Mouse (Mus musculus) MEL (cell line): ENCODE measurements at regions not wholly inside any gene's neighbourhood (a gene's known extent, or its start where the extent isn't known, plus 50 kb on each side); places are given as distances from the start of the nearest gene placed in this dataset.

ENCODE experiments used
- DNase-seq: peaks from one replicate; pipeline ENCODE4 v3.0.0; 2011; ENCODE audit warnings: low read depth, low spot score
- H3K27ac ChIP-seq: 2 replicates; pipeline ENCODE4 v1.5.1; 2012; ENCODE audit warnings: low read depth, mild to moderate bottlenecking, control low read depth, low read length, moderate library complexity; ENCODE audit not compliant: control insufficient read depth
- H3K27me3 ChIP-seq, 2 experiments: fragments of 150-350 bp in 1 of 2; sonication (generic) in 1 of 2; 2 replicates each; pipeline ENCODE4 v1.6.1; 2012; ENCODE audit warnings: low read length in 2 of 2, mild to moderate bottlenecking in 2 of 2, improper control_type of control experiment in 1 of 2, moderate library complexity in 1 of 2; ENCODE audit not compliant: insufficient read depth in 2 of 2, control insufficient read depth in 1 of 2
- H3K36me3 ChIP-seq, 2 experiments: 2 replicates each; pipeline ENCODE4 v1.6.1; 2012 to 2014; ENCODE audit warnings: low read length in 2 of 2, improper control_type of control experiment in 1 of 2, inconsistent platforms in 1 of 2, mild to moderate bottlenecking in 1 of 2; ENCODE audit not compliant: insufficient read depth in 2 of 2, control insufficient read depth in 1 of 2
- H3K4me1 ChIP-seq, 2 experiments: fragments of 150-350 bp in 1 of 2; sonication (generic) in 1 of 2; 2 replicates each; pipeline ENCODE4 v1.6.1; 2012; ENCODE audit warnings: low read length in 2 of 2, improper control_type of control experiment in 1 of 2, mild to moderate bottlenecking in 1 of 2; ENCODE audit not compliant: insufficient read depth in 2 of 2, control insufficient read depth in 1 of 2
- H3K4me3 ChIP-seq, 2 experiments: fragments of 150-350 bp in 1 of 2; sonication (generic) in 1 of 2; 2 replicates each; pipeline ENCODE4 v1.5.1; 2012; ENCODE audit warnings: low read depth in 2 of 2, low read length in 2 of 2, mild to moderate bottlenecking in 2 of 2, moderate library complexity in 2 of 2, control low read depth in 1 of 2, improper control_type of control experiment in 1 of 2; ENCODE audit not compliant: control insufficient read depth in 1 of 2, insufficient read depth in 1 of 2
- H3K79me2 ChIP-seq: 2 replicates; pipeline ENCODE4 v1.6.1; 2012; ENCODE audit warnings: mild to moderate bottlenecking, low read length, moderate library complexity; ENCODE audit not compliant: control insufficient read depth, poor library complexity, insufficient read depth
- H3K9ac ChIP-seq: 2 replicates; pipeline ENCODE4 v1.6.1; 2012; ENCODE audit warnings: low read depth, mild to moderate bottlenecking, control low read depth, low read length, moderate library complexity; ENCODE audit not compliant: control insufficient read depth, poor library complexity, severe bottlenecking
- H3K9me3 ChIP-seq: fragments of 150-350 bp; sonication (generic); replicated peaks from 2 replicates; pipeline ENCODE4 v1.6.1; 2012; ENCODE audit warnings: mild to moderate bottlenecking, low read length, improper control_type of control experiment, moderate library complexity; ENCODE audit not compliant: insufficient read depth
- BHLHE40 ChIP-seq: IDR thresholded peaks from 2 replicates; pipeline ENCODE4 v1.6.1; 2012; ENCODE audit warnings: low read depth, mild to moderate bottlenecking, inconsistent platforms, low read length, improper control_type of control experiment, borderline replicate concordance
- E2F4 ChIP-seq: IDR thresholded peaks from 2 replicates; pipeline ENCODE4 v1.6.1; 2011; ENCODE audit warnings: low read depth, low read length, improper control_type of control experiment, borderline replicate concordance
- ELF1 ChIP-seq: IDR thresholded peaks from 2 replicates; pipeline ENCODE4 v1.6.1; 2014; ENCODE audit warnings: low read depth, mild to moderate bottlenecking, inconsistent platforms, low read length, improper control_type of control experiment, moderate library complexity
- ETS1 ChIP-seq: IDR thresholded peaks from 2 replicates; pipeline ENCODE4 v1.6.1; 2012; ENCODE audit warnings: low read depth, mild to moderate bottlenecking, inconsistent platforms, low read length, improper control_type of control experiment, moderate library complexity
- GATA1 ChIP-seq: IDR thresholded peaks from 2 replicates; pipeline ENCODE4 v1.6.1; 2011; ENCODE audit warnings: low read depth, low read length, improper control_type of control experiment
- HCFC1 ChIP-seq: IDR thresholded peaks from 2 replicates; pipeline ENCODE4 v1.6.1; 2012; ENCODE audit warnings: low read depth, mild to moderate bottlenecking, inconsistent platforms, low read length, improper control_type of control experiment, moderate library complexity
- JUND ChIP-seq: IDR thresholded peaks from 2 replicates; pipeline ENCODE4 v1.6.1; 2011; ENCODE audit warnings: low read depth, mild to moderate bottlenecking, improper control_type of control experiment, low read length
- MAFK ChIP-seq: IDR thresholded peaks from 2 replicates; pipeline ENCODE4 v1.6.1; 2011; ENCODE audit warnings: low read depth, mild to moderate bottlenecking, low read length, improper control_type of control experiment, borderline replicate concordance
- MEF2A ChIP-seq: IDR thresholded peaks from 2 replicates; pipeline ENCODE4 v1.6.1; 2014; ENCODE audit warnings: low read depth, mild to moderate bottlenecking, inconsistent platforms, low read length, improper control_type of control experiment; ENCODE audit not compliant: poor library complexity, insufficient replicate concordance, severe bottlenecking; ENCODE audit errors: extremely low read depth
- MXI1 ChIP-seq: IDR thresholded peaks from 2 replicates; pipeline ENCODE4 v1.6.1; 2011; ENCODE audit warnings: mild to moderate bottlenecking, low read depth, low read length, improper control_type of control experiment
- MYB ChIP-seq: IDR thresholded peaks from 2 replicates; pipeline ENCODE4 v1.6.1; 2011; ENCODE audit warnings: mild to moderate bottlenecking, low read depth, low read length, improper control_type of control experiment
- MYC ChIP-seq: IDR thresholded peaks from 2 replicates; pipeline ENCODE4 v1.6.1; 2011; ENCODE audit warnings: low read depth, mild to moderate bottlenecking, low read length, improper control_type of control experiment, moderate library complexity
- NELFE ChIP-seq: IDR thresholded peaks from 2 replicates; pipeline ENCODE4 v1.6.1; 2011; ENCODE audit warnings: low read depth, low read length, improper control_type of control experiment
- POLR2A ChIP-seq, 2 experiments: IDR thresholded peaks; 2 replicates each; pipeline ENCODE4 v1.6.1; 2011 to 2012; ENCODE audit warnings: low read length in 2 of 2, mild to moderate bottlenecking in 2 of 2, control low read depth in 1 of 2, improper control_type of control experiment in 1 of 2, low read depth in 1 of 2, moderate library complexity in 1 of 2; ENCODE audit not compliant: control insufficient read depth in 1 of 2, insufficient read depth in 1 of 2, poor library complexity in 1 of 2
- POLR2AphosphoS2 ChIP-seq: IDR thresholded peaks from 2 replicates; pipeline ENCODE4 v1.6.1; 2011; ENCODE audit warnings: low read length, improper control_type of control experiment
- RAD21 ChIP-seq: IDR thresholded peaks from 2 replicates; pipeline ENCODE4 v1.6.1; 2011; ENCODE audit warnings: mild to moderate bottlenecking, low read depth, low read length, improper control_type of control experiment
- SIN3A ChIP-seq: IDR thresholded peaks from 2 replicates; pipeline ENCODE4 v1.6.1; 2012; ENCODE audit warnings: low read length, improper control_type of control experiment, inconsistent platforms
- SMC3 ChIP-seq: IDR thresholded peaks from 2 replicates; pipeline ENCODE4 v1.6.1; 2011; ENCODE audit warnings: low read depth, low read length, improper control_type of control experiment
- TAL1 ChIP-seq: IDR thresholded peaks from 2 replicates; pipeline ENCODE4 v1.6.1; 2012; ENCODE audit warnings: mild to moderate bottlenecking, inconsistent platforms, low read length, moderate library complexity, mixed read lengths
- TCF12 ChIP-seq: IDR thresholded peaks from 2 replicates; pipeline ENCODE4 v1.6.1; 2014; ENCODE audit warnings: low read depth, mild to moderate bottlenecking, inconsistent platforms, low read length, improper control_type of control experiment, moderate library complexity
- UBTF ChIP-seq: IDR thresholded peaks from 2 replicates; pipeline ENCODE4 v1.6.1; 2012; ENCODE audit warnings: low read depth, mild to moderate bottlenecking, inconsistent platforms, low read length, improper control_type of control experiment, moderate library complexity, borderline replicate concordance; ENCODE audit not compliant: insufficient read depth
- USF1 ChIP-seq: IDR thresholded peaks from 2 replicates; pipeline ENCODE4 v1.6.1; 2014; ENCODE audit warnings: low read depth, mild to moderate bottlenecking, inconsistent platforms, low read length, improper control_type of control experiment, moderate library complexity
- USF2 ChIP-seq, 2 experiments: IDR thresholded peaks; 2 replicates each; pipeline ENCODE4 v1.6.1; 2011 to 2012; ENCODE audit warnings: improper control_type of control experiment in 2 of 2, low read length in 2 of 2, borderline replicate concordance in 1 of 2, inconsistent platforms in 1 of 2, low read depth in 1 of 2, mild to moderate bottlenecking in 1 of 2; ENCODE audit not compliant: insufficient read depth in 1 of 2
- ZC3H11A ChIP-seq: IDR thresholded peaks from 2 replicates; pipeline ENCODE4 v1.6.1; 2012; ENCODE audit warnings: low read depth, mild to moderate bottlenecking, inconsistent platforms, low read length, improper control_type of control experiment

DNA sequence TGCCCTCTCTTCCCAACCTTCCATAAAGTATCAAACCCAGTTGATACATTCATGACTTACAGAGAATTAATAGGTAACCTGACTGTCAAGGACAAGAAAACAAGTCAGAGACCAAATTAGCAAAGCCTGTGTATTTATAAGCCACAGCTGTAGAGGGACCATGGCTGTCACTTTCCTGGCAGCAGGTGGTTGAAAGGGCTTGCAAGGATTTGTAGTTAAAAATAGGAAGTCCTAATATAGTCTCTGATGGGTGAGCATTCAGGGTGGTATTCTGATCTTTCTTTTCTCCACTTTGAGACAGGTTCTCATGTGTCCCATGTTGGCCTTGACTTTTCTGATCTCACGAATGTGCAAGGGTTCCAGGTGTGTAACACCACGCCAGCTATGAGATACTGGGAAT lies 63.7 kb upstream of the Ddx18 start:
- Histone ChIP-seq H3K27me3 (no peaks in the 10 kb centered on the region), H3K9me3 (no peaks in the 10 kb centered on the region), H3K36me3 (no peaks in the 10 kb centered on the region), H3K27ac (no peak overlapping the region), H3K4me1 (no peaks in the 10 kb centered on the region), H3K4me3 (no peak overlapping the region), H3K79me2 (no peaks in the 10 kb centered on the region), H3K9ac (no peak overlapping the region)
- TF ChIP-seq POLR2A (IDR thresholded peaks at IDR 0.05; ENCODE audit: control insufficient read depth in 1 of 2, insufficient read depth in 1 of 2, low read depth in 1 of 2, low read length in 2 of 2, poor library complexity in 1 of 2) (no peak), TCF12 (no peak), ELF1 (no peak), NELFE (no peak), HCFC1 (no peak), USF1 (no peak), MEF2A (no peak), GATA1 (no peak), JUND (no peak), SMC3 (no peak), MXI1 (no peak), ETS1 (no peak), POLR2AphosphoS2 (no peak), ZC3H11A (no peak), BHLHE40 (no peak), E2F4 (no peak)
- DNase-seq: no peak

DNA sequence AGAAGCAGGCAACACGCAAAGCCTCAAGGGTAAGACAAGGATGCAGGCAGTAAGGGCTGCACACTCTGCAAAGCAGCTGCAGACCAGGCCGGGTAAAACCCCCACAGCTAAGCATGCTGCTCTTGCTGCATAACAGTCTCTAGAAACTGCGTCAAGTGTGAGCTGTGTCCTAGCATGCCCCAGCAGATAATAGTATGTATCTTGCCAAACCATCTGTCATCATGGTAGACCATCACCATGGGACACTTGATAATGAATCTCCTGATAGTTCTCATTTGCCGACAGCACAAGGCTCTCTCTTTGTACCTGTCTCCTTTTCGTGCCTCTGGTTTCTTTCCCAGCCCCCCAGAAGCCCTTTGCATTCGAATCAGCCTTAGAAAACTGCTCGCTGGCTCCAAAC lies 52.5 kb upstream of the Ddx18 start:
- no peak for DNase-seq
- Histone ChIP-seq H3K79me2 (no peaks in the 10 kb centered on the region), H3K27ac (no peak overlapping the region), H3K4me1 (no peaks in the 10 kb centered on the region), H3K4me3 (no peak overlapping the region)
- TF ChIP-seq MXI1 (no peak), TAL1 (no peak), ZC3H11A (no peak), ETS1 (no peak), MYB (no peak), HCFC1 (no peak), MEF2A (no peak), USF2 (IDR thresholded peaks at IDR 0.05; ENCODE audit: borderline replicate concordance in 1 of 2, insufficient read depth in 1 of 2, low read depth in 1 of 2, low read length in 2 of 2) (no peak), MYC (no peak), POLR2A (IDR thresholded peaks at IDR 0.05; ENCODE audit: control insufficient read depth in 1 of 2, insufficient read depth in 1 of 2, low read depth in 1 of 2, low read length in 2 of 2, poor library complexity in 1 of 2) (no peak), UBTF (no peak), SIN3A (no peak), MAFK (no peak), RAD21 (no peak), ELF1 (no peak), SMC3 (no peak)
- TF ChIP-seq, all 39 proteins: peak for 0
- Histone ChIP-seq H3K36me3 (no peaks in the 10 kb centered on the region), H3K9me3 (no peaks in the 10 kb centered on the region), H3K27me3 (no peaks in the 10 kb centered on the region), H3K9ac (no peak overlapping the region)
